Mouse (Mus musculus) hindbrain, embryonic 11.5 days (tissue): ENCODE results near the gene Cacna1e. TPM values are rescaled to one million over a fixed set of nuclear protein-coding genes. Genes with fewer than 3 reads are reported as not detected.

Experiments used
- ATAC-seq: fragments of 200-750 bp; cut with Nextera tagmentation; 2 replicates; pipeline ENCODE4 v1.8.0; 2017; ENCODE audit warnings: mild to moderate bottlenecking, moderate TSS enrichment, moderate library complexity; ENCODE audit not compliant: low FRiP score
- DNase-seq: peaks from one replicate; pipeline ENCODE4 v3.0.0-alpha.2; 2015; ENCODE audit warnings: low spot score
- H3K27ac ChIP-seq: fragments of 300-500 bp; sonication (generic); 2 replicates; pipeline ENCODE4 v1.5.1; 2014; ENCODE audit warnings: mild to moderate bottlenecking, low read depth, low read length
- H3K27me3 ChIP-seq: fragments of 300-500 bp; sonication (generic); 2 replicates; pipeline ENCODE4 v1.6.1; 2014; ENCODE audit warnings: mild to moderate bottlenecking, low read length, moderate library complexity, mixed read lengths; ENCODE audit not compliant: control insufficient read depth, insufficient read depth
- H3K36me3 ChIP-seq: fragments of 300-500 bp; sonication (generic); 2 replicates; pipeline ENCODE4 v1.6.1; 2014; ENCODE audit warnings: mild to moderate bottlenecking, low read length, moderate library complexity, mixed read lengths; ENCODE audit not compliant: control insufficient read depth, insufficient read depth
- H3K4me1 ChIP-seq: fragments of 300-500 bp; sonication (generic); replicated peaks from 2 replicates; pipeline ENCODE4 v1.6.1; 2014; ENCODE audit warnings: low read length, mixed read lengths; ENCODE audit not compliant: control insufficient read depth, insufficient read depth
- H3K4me2 ChIP-seq: fragments of 300-500 bp; sonication (generic); replicated peaks from 2 replicates; pipeline ENCODE4 v1.6.1; 2014; ENCODE audit warnings: mild to moderate bottlenecking, low read depth, low read length
- H3K4me3 ChIP-seq: fragments of 300-500 bp; sonication (generic); 2 replicates; pipeline ENCODE4 v1.5.1; 2014; ENCODE audit warnings: low read depth, low read length
- H3K9ac ChIP-seq: fragments of 300-500 bp; sonication (generic); 2 replicates; pipeline ENCODE4 v1.6.1; 2014; ENCODE audit warnings: low read depth, low read length
- H3K9me3 ChIP-seq: fragments of 300-500 bp; sonication (generic); 2 replicates; pipeline ENCODE4 v1.6.1; 2016; ENCODE audit warnings: low read length; ENCODE audit not compliant: control insufficient read depth
- WGBS: fragments of 180-500 bp; shearing (Covaris S2); extraction: QIAGEN DNeasy Blood & Tissue Kit; methylation state at CpG from one replicate; pipeline ENCODE4 v1.1.7; 2014; 5-methylcytosine and 5-hydroxymethylcytosine counted together
- polyA plus RNA-seq: library from polyadenylated mRNA; unstranded; fragments of >200 nt; fragmentation: Nextera tagmentation; extraction: Ambion mirVana; gene quantifications from 2 replicates; pipeline ENCODE4 v1.2.1, GENCODE M21; 2014

The Cacna1e gene
- polyA plus RNA-seq, 1 experiment from 2014 or later: 3.9 TPM

- DNase-seq: peak; percentile 60
- 52% methylated on average over 7 of the region's 7 CpGs for WGBS
- no peak overlapping the region for H3K4me3 ChIP-seq
- peak; percentile 67; the same call in 1 of the 2 replicates for ATAC-seq
- H3K9me3 ChIP-seq: no peaks in the 10 kb centered on the region
- no peaks in the 10 kb centered on the region for H3K4me1 ChIP-seq
- H3K27me3 ChIP-seq: no peaks in the 10 kb centered on the region
- no peak overlapping the region for H3K4me2 ChIP-seq
- H3K36me3 ChIP-seq: no peaks in the 10 kb centered on the region
- no peak overlapping the region for H3K27ac ChIP-seq
- H3K9ac ChIP-seq: no peak overlapping the region
Observed at GRCm38 (mm10) chr1:154661221-154661864, 223.0 kb downstream of the Cacna1e start.

- Histone ChIP-seq H3K4me1 (no peaks in the 10 kb centered on the region), H3K27ac (no peak overlapping the region), H3K27me3 (no peaks in the 10 kb centered on the region), H3K4me3 (no peak overlapping the region), H3K9ac (no peak overlapping the region), H3K36me3 (no peaks in the 10 kb centered on the region), H3K4me2 (no peak overlapping the region), H3K9me3 (no peaks in the 10 kb centered on the region)
- no peak for ATAC-seq
- WGBS: 74% methylated on average over 5 of the region's 5 CpGs
- DNase-seq: no peak
Observed at GRCm38 (mm10) chr1:154657366-154657765, 226.9 kb downstream of the Cacna1e start.

- Histone ChIP-seq H3K36me3 (no peaks in the 10 kb centered on the region), H3K4me1 (no peaks in the 10 kb centered on the region), H3K4me3 (no peak overlapping the region), H3K27me3 (no peaks in the 10 kb centered on the region), H3K9ac (no peak overlapping the region), H3K9me3 (no peaks in the 10 kb centered on the region), H3K27ac (no peak overlapping the region), H3K4me2 (no peak overlapping the region)
- ATAC-seq: no peak
- DNase-seq: no peak
- 69% methylated on average over 2 of the region's 2 CpGs for WGBS
Observed at GRCm38 (mm10) chr1:154653951-154654350, 230.3 kb downstream of the Cacna1e start.

- DNase-seq: no peak
- H3K9me3 ChIP-seq: no peaks in the 10 kb centered on the region
- H3K36me3 ChIP-seq: no peaks in the 10 kb centered on the region
- 90% methylated on average over 6 of the region's 6 CpGs for WGBS
- ATAC-seq: no peak
- no peak overlapping the region for H3K27ac ChIP-seq
- H3K27me3 ChIP-seq: no peaks in the 10 kb centered on the region
- H3K4me2 ChIP-seq: no peak overlapping the region
- no peak overlapping the region for H3K4me3 ChIP-seq
- H3K9ac ChIP-seq: no peak overlapping the region
- H3K4me1 ChIP-seq: no peaks in the 10 kb centered on the region
Observed at GRCm38 (mm10) chr1:154646156-154646950, 237.9 kb downstream of the Cacna1e start.

- H3K4me3 ChIP-seq: no peak overlapping the region
- H3K4me1 ChIP-seq: no peaks in the 10 kb centered on the region
- no peak for DNase-seq
- no peak overlapping the region for H3K27ac ChIP-seq
- H3K4me2 ChIP-seq: no peak overlapping the region
- no peaks in the 10 kb centered on the region for H3K27me3 ChIP-seq
- H3K36me3 ChIP-seq: no peaks in the 10 kb centered on the region
- ATAC-seq: no peak
- no peak overlapping the region for H3K9ac ChIP-seq
- 71% methylated on average over 4 of the region's 4 CpGs for WGBS
- no peaks in the 10 kb centered on the region for H3K9me3 ChIP-seq
Observed at GRCm38 (mm10) chr1:154637821-154638220, 246.5 kb downstream of the Cacna1e start.

- no peak overlapping the region for H3K9ac ChIP-seq
- ATAC-seq (no peak), DNase-seq (no peak)
- no peaks in the 10 kb centered on the region for H3K27me3 ChIP-seq
- no peaks in the 10 kb centered on the region for H3K9me3 ChIP-seq
- 91% methylated on average over 9 of the region's 9 CpGs for WGBS
- no peak overlapping the region for H3K4me2 ChIP-seq
- H3K27ac ChIP-seq: no peak overlapping the region
- no peaks in the 10 kb centered on the region for H3K4me1 ChIP-seq
- no peak overlapping the region for H3K4me3 ChIP-seq
- no peaks in the 10 kb centered on the region for H3K36me3 ChIP-seq
Observed at GRCm38 (mm10) chr1:154635766-154636165, 248.5 kb downstream of the Cacna1e start.

GRCm38 (mm10) chr1:154632886-154633285 is 251.4 kb downstream of the Cacna1e start:
- no peak overlapping the region for H3K9ac ChIP-seq
- no peaks in the 10 kb centered on the region for H3K9me3 ChIP-seq
- ATAC-seq (no peak), DNase-seq (no peak)
- no peaks in the 10 kb centered on the region for H3K4me1 ChIP-seq
- no peak overlapping the region for H3K4me2 ChIP-seq
- H3K4me3 ChIP-seq: no peak overlapping the region
- H3K36me3 ChIP-seq: no peaks in the 10 kb centered on the region
- H3K27me3 ChIP-seq: no peaks in the 10 kb centered on the region
- H3K27ac ChIP-seq: no peak overlapping the region
- WGBS: 82% methylated on average over 2 of the region's 2 CpGs

GRCm38 (mm10) chr1:154622666-154623653 is 261.3 kb downstream of the Cacna1e start:
- H3K9me3 ChIP-seq: no peaks in the 10 kb centered on the region
- no peaks in the 10 kb centered on the region for H3K4me1 ChIP-seq
- 88% methylated on average over 16 of the region's 16 CpGs for WGBS
- H3K27ac ChIP-seq: no peak overlapping the region
- ATAC-seq (no peak), DNase-seq (no peak)
- H3K4me3 ChIP-seq: no peak overlapping the region
- no peaks in the 10 kb centered on the region for H3K36me3 ChIP-seq
- H3K9ac ChIP-seq: no peak overlapping the region
- H3K27me3 ChIP-seq: no peaks in the 10 kb centered on the region
- no peak overlapping the region for H3K4me2 ChIP-seq
